Mouse (Mus musculus) embryonic fibroblast, embryonic 13.5 days (primary cell): Measurements from ENCODE around the gene Plekhm2. TPM values are rescaled to one million over a fixed set of nuclear protein-coding genes. Genes with fewer than 3 reads are reported as not detected.

ENCODE experiments used
- H3K27ac ChIP-seq: 2 replicates; pipeline ENCODE4 v1.5.1; 2012; ENCODE audit warnings: low read length, control low read depth, inconsistent platforms; ENCODE audit not compliant: insufficient read depth
- H3K4me1 ChIP-seq: 2 replicates; pipeline ENCODE4 v1.6.1; 2011; ENCODE audit warnings: low read length; ENCODE audit not compliant: control insufficient read depth, insufficient read depth
- H3K4me3 ChIP-seq: 2 replicates; pipeline ENCODE4 v1.5.1; 2011; ENCODE audit warnings: mild to moderate bottlenecking, control low read depth, low read length; ENCODE audit not compliant: insufficient read depth
- CTCF ChIP-seq: IDR thresholded peaks from 2 replicates; pipeline ENCODE4 v1.5.1; 2011; ENCODE audit warnings: mild to moderate bottlenecking, control low read depth, low read length, moderate library complexity, borderline replicate concordance; ENCODE audit not compliant: insufficient read depth
- POLR2A ChIP-seq: IDR thresholded peaks from 2 replicates; pipeline ENCODE4 v1.6.1; 2011; ENCODE audit warnings: low read depth, mild to moderate bottlenecking, control low read depth, low read length, moderate library complexity
- polyA plus RNA-seq: library from polyadenylated mRNA; stranded (reverse); fragments of >200 nt; gene quantifications from 2 replicates; pipeline ENCODE4 v1.2.4, GENCODE M21; 2011; ENCODE audit warnings: low read depth; ENCODE audit not compliant: missing spikeins, insufficient read length

The Plekhm2 gene
- polyA plus RNA-seq, 1 experiment: 29.8 TPM

GRCm38 (mm10) chr4:141599251-141600141 lies 65.2 kb downstream of the Plekhm2 start:
- TF ChIP-seq POLR2A (peak; percentile 30), CTCF (no peak)
- Histone ChIP-seq H3K4me3 (peak overlapping the region; percentile 90), H3K4me1 (peaks cover 7% of the 10 kb centered on the region; the same call in 1 of the 2 replicates)

GRCm38 (mm10) chr4:141598894-141599250 lies 65.8 kb downstream of the Plekhm2 start:
- Histone ChIP-seq H3K27ac (peak overlapping the region; percentile 78), H3K4me1 (peaks cover 2% of the 10 kb centered on the region; the same call in 1 of the 2 replicates), H3K4me3 (peak overlapping the region; percentile 90)
- TF ChIP-seq POLR2A: no peak

More at GRCm38 (mm10) chr4:141599251-141600141, 65.2 kb downstream of the Plekhm2 start:
- H3K27ac ChIP-seq: peak overlapping the region; percentile 78

GRCm38 (mm10) chr4:141598199-141598893 lies 66.4 kb downstream of the Plekhm2 start:
- peak overlapping the region; percentile 90 for H3K4me3 ChIP-seq
- H3K27ac ChIP-seq: peak overlapping the region; percentile 78
- H3K4me1 ChIP-seq: no peaks in the 10 kb centered on the region
- peak; percentile 55 for TF ChIP-seq POLR2A
- TF ChIP-seq CTCF: no peak

GRCm38 (mm10) chr4:141596700-141597328 lies 67.9 kb downstream of the Plekhm2 start:
- no peak for TF ChIP-seq POLR2A
- no peak for TF ChIP-seq CTCF
- Histone ChIP-seq H3K27ac (no peak overlapping the region), H3K4me1 (no peaks in the 10 kb centered on the region), H3K4me3 (no peak overlapping the region)

GRCm38 (mm10) chr4:141595605-141596268 lies 69.0 kb downstream of the Plekhm2 start:
- Histone ChIP-seq H3K4me3 (no peak overlapping the region), H3K4me1 (no peaks in the 10 kb centered on the region), H3K27ac (no peak overlapping the region)
- TF ChIP-seq POLR2A (no peak), CTCF (0 out of 2 replicates have a peak, but pooled peaks have one; percentile 10)

DNA sequence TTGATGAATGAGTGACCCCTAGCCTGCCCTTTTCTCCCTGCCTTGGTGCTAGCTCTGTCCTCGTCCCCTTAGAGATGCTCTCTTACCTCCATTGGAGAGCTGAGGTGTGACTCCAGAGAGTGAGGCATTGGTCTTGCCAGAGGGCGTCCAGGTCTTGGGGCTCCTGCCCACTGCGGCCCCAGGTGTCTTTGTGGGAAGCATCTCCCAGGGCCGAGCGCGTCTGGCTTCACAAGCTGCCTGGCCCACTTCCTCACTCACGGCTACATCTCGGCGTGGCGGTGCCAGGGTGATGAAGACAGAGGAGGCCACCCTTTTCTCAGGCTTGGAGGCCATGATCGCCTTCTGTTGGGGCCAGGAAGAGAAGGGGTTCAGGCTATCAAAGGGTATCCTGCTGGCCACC lies 69.6 kb downstream of the Plekhm2 start:
- Histone ChIP-seq H3K4me3 (no peak overlapping the region), H3K27ac (no peak overlapping the region), H3K4me1 (no peaks in the 10 kb centered on the region)
- TF ChIP-seq POLR2A (no peak), CTCF (no peak)

- peak; percentile 59 for TF ChIP-seq CTCF
- TF ChIP-seq POLR2A: no peak
- H3K27ac ChIP-seq: no peak overlapping the region
- H3K4me3 ChIP-seq: no peak overlapping the region
- H3K4me1 ChIP-seq: no peaks in the 10 kb centered on the region
These were observed 73.2 kb downstream of the Plekhm2 start for GRCm38 (mm10) chr4:141591547-141591946.

- Histone ChIP-seq H3K4me1 (no peaks in the 10 kb centered on the region), H3K4me3 (no peak overlapping the region), H3K27ac (no peak overlapping the region)
- TF ChIP-seq POLR2A (no peak), CTCF (no peak)
These were observed 80.8 kb downstream of the Plekhm2 start for GRCm38 (mm10) chr4:141583919-141584318.

DNA sequence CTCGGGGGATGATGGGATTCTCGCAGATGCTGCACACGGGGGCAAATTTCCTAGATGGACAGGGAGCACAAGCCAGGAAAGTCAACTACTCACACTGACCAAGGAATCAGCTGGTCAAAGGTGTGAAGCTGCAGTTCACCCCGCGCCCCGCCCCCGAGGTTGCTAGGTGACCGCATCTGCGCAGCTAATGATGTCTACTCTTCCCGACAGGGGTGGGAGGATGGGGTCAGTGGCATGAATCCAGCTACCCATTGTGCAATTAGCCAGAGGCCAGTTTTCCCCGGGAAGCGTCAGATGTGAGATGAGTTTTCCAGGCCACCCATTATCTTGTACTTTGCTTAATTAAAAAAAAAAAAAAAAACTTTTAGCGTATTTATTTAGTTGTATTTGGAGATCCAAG lies 83.6 kb downstream of the Plekhm2 start:
- Histone ChIP-seq H3K4me1 (no peaks in the 10 kb centered on the region), H3K4me3 (no peak overlapping the region), H3K27ac (no peak overlapping the region)
- no peak for TF ChIP-seq CTCF
- no peak for TF ChIP-seq POLR2A
